Mouse (Mus musculus) embryonic fibroblast, embryonic 13.5 days (primary cell): ENCODE results near the gene Ap1s1.

Experiments used
- CTCF ChIP-seq: IDR thresholded peaks from 2 replicates; pipeline ENCODE4 v1.5.1; 2011; ENCODE audit warnings: mild to moderate bottlenecking, control low read depth, low read length, moderate library complexity, borderline replicate concordance; ENCODE audit not compliant: insufficient read depth
- POLR2A ChIP-seq: IDR thresholded peaks from 2 replicates; pipeline ENCODE4 v1.6.1; 2011; ENCODE audit warnings: low read depth, mild to moderate bottlenecking, control low read depth, low read length, moderate library complexity

- TF ChIP-seq CTCF = no peak
- TF ChIP-seq POLR2A = no peak
These were observed 21.6 kb downstream of the Ap1s1 start for GRCm38 (mm10) chr5:137024318-137024717.
